Mouse (Mus musculus) CH12.LX (cell line): ENCODE measurements around the gene Shisa2.

ENCODE experiments used
- CHD1 ChIP-seq: IDR thresholded peaks from 2 replicates; pipeline ENCODE4 v1.6.1; 2012; ENCODE audit warnings: low read depth, low read length, improper control_type of control experiment, inconsistent platforms
- CHD2 ChIP-seq: IDR thresholded peaks from 2 replicates; pipeline ENCODE4 v1.6.1; 2011; ENCODE audit warnings: low read length, improper control_type of control experiment
- CTCF ChIP-seq, 2 experiments: IDR thresholded peaks in 1 of 2; conservative IDR thresholded peaks in 1 of 2; 2 replicates each; pipeline ENCODE4 v1.5.1; 2011 to 2012; ENCODE audit warnings: low read depth in 2 of 2, low read length in 2 of 2, improper control_type of control experiment in 1 of 2, inconsistent platforms in 1 of 2, mild to moderate bottlenecking in 1 of 2, moderate library complexity in 1 of 2
- EP300 ChIP-seq: IDR thresholded peaks from 2 replicates; pipeline ENCODE4 v1.6.1; 2011; ENCODE audit warnings: low read length, improper control_type of control experiment
- KAT2A ChIP-seq: IDR thresholded peaks from 2 replicates; pipeline ENCODE4 v1.6.1; 2012; ENCODE audit warnings: low read length, improper control_type of control experiment, inconsistent platforms; ENCODE audit not compliant: insufficient replicate concordance
- POLR2A ChIP-seq: IDR thresholded peaks from 2 replicates; pipeline ENCODE4 v1.6.1; 2011; ENCODE audit warnings: low read depth, mild to moderate bottlenecking, improper control_type of control experiment, low read length
- POLR2AphosphoS2 ChIP-seq: IDR thresholded peaks from 2 replicates; pipeline ENCODE4 v1.6.1; 2011; ENCODE audit warnings: low read depth, low read length, improper control_type of control experiment
- RAD21 ChIP-seq: IDR thresholded peaks from 2 replicates; pipeline ENCODE4 v1.6.1; 2011; ENCODE audit warnings: low read depth, mild to moderate bottlenecking, low read length, improper control_type of control experiment, moderate library complexity
- TBP ChIP-seq: conservative IDR thresholded peaks from 2 replicates; pipeline ENCODE4 v1.6.1; 2011; ENCODE audit warnings: low read depth, low read length, improper control_type of control experiment
- ZNF384 ChIP-seq: IDR thresholded peaks from 2 replicates; pipeline ENCODE4 v1.6.1; 2012; ENCODE audit warnings: low read depth, low read length, improper control_type of control experiment, inconsistent platforms

GRCm38 (mm10) chr14:59656591-59656990 lies 31.5 kb downstream of the Shisa2 start:
- TF ChIP-seq ZNF384 (no peak), EP300 (no peak), CHD2 (no peak), RAD21 (no peak), KAT2A (no peak), POLR2AphosphoS2 (no peak), CTCF (conservative IDR thresholded peaks at IDR 0.05 in 1 of 2, IDR thresholded peaks at IDR 0.05 in 1 of 2; ENCODE audit: low read depth in 2 of 2, low read length in 2 of 2) (no peak), TBP (no peak), POLR2A (no peak), CHD1 (no peak)
